Mouse (Mus musculus): Measurements from ENCODE around the gene Rbms3.
A peak's percentile ranks its signal among the peaks of the same experiment; 100 is the strongest.

DNA sequence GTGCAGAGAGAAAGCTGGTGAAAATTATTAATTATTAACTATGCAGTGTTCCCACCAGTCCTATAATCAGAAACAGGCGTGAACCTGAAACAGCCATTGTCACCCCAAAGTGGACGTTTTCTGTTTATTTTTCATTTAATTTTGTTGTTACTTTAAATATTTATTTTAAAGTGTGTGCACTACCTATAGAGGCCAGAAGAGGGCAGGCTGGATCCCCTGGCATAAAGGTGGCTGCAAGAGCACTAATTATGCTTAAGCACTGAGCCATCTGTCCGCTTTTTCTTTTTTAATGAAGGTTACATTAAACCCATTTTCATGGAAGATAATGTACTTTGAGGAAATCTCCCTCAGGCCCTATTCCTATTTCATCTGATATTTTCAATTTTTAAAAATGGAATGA, 563.2 kb downstream of the Rbms3 start:
- TF ChIP-seq CTCF (IDR thresholded peaks at IDR 0.05), result peak; percentile 50
- TF ChIP-seq POLR2A (IDR thresholded peaks at IDR 0.05; ENCODE audit: insufficient read depth, low read depth, low read length), result no peak
- TF ChIP-seq EP300 (IDR thresholded peaks at IDR 0.05; ENCODE audit: insufficient read depth, low read depth, low read length), result no peak
